Mouse (Mus musculus): ENCODE measurements around the gene Spryd3. TPM values are rescaled to one million over a fixed set of nuclear protein-coding genes. Genes with fewer than 3 reads are reported as not detected.

Spryd3 gene
- 81.1 and 95.9 TPM in 2 replicates for polyA plus RNA-seq (2015; fragmentation: Nextera tagmentation; extraction: Ambion mirVana)

DNA sequence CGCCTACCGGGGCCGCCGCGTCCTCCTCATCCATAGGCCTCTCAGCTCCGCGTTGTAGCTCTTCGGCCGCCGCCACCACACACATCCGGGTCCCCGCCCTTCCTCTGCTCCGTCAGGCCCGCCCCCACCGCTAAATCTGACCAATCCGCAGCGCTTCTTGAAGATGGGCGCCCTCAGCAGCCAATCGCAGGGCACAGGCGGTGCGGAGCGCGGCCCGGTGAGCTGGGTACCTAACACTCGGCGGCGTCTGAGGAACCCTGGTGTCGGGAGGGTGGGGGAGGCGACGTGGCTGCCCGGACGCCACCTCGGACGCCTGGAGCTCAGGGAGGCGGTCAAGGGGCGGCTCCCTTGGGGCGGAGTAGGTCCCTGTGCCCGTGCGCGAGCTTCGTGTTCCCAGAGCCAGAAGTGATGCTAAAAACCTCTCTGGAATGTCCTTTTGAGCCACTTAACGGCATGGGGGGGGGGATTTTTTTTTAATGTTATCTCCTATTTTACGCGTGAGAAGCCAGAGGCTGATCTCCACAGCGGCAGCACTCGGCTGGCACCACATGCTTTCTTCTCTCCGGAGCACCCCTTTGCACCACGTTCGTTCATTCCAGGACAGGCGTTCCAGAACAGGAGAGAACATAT is at the start of gene Spryd3:
Gene Spryd3 (minus strand): TSS at position 106 of the 630 bp plus-strand sequence.
- Histone ChIP-seq H3K4me2 (ENCODE audit: low read length) (peak within 1 kb of the TSS; percentile 76), H3K27me3 (ENCODE audit: control insufficient read depth, insufficient read depth, low read depth, low read length) (no peaks in the 10 kb centered on the region)
- WGBS: under 1% methylated on average over 48 of the region's 50 CpGs

GRCm38 (mm10) chr15:102183076-102183475 is 47.0 kb upstream of the Spryd3 start:
- Histone ChIP-seq H3K4me3 (ENCODE audit: low read depth, low read length) (no peak overlapping the region), H3K9ac (ENCODE audit: low read depth, low read length) (no peak overlapping the region), H3K9me3 (replicated peaks; ENCODE audit: control insufficient read depth, low read length, poor library complexity, severe bottlenecking) (no peaks in the 10 kb centered on the region), H3K27me3 (ENCODE audit: control insufficient read depth, insufficient read depth, low read depth, low read length) (no peaks in the 10 kb centered on the region), H3K4me2 (ENCODE audit: low read length) (no peak overlapping the region), H3K36me3 (ENCODE audit: control insufficient read depth, insufficient read depth, low read length) (no peaks in the 10 kb centered on the region), H3K4me1 (ENCODE audit: control insufficient read depth, insufficient read depth, low read length) (no peaks in the 10 kb centered on the region), H3K27ac (ENCODE audit: low read length) (no peak overlapping the region)
- WGBS: 89% methylated on average over 3 of the region's 3 CpGs
- ATAC-seq: no peak

More for the DNA sequence above, at the start of gene Spryd3:
- Histone ChIP-seq H3K9ac (ENCODE audit: low read depth, low read length) (peak within 1 kb of the TSS; percentile 93), H3K36me3 (ENCODE audit: control insufficient read depth, insufficient read depth, low read length) (0 out of 2 replicates have a peak, but pooled peaks cover 3% of the 10 kb centered on the region), H3K4me1 (ENCODE audit: control insufficient read depth, insufficient read depth, low read length) (peaks cover 13% of the 10 kb centered on the region), H3K4me3 (ENCODE audit: low read depth, low read length) (peak within 1 kb of the TSS; percentile 91), H3K9me3 (replicated peaks; ENCODE audit: control insufficient read depth, low read length, poor library complexity, severe bottlenecking) (no peaks in the 10 kb centered on the region), H3K27ac (ENCODE audit: low read length) (peak within 1 kb of the TSS; percentile 89)
- ATAC-seq: peak; percentile 99

DNA sequence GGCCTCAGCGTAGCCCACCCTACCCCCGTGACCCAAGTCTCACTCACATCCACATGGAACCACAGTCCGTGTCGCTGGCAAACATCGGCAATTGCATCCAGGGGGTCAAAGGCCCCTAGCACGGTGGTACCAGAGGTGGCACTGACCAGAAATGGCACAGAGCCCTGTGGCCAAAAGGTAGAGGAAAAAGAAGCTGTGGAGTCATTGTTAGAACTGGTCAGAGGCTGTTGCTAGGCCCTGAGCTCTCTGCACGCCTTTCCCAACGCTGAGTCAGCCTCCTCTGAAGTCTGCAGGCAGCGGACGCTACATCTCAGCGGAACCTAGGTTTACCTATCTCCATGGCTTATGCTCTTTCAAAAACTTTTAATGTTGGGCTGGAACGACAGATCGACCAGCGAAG is 43.9 kb upstream of the Spryd3 start:
- WGBS: 94% methylated on average over 14 of the region's 14 CpGs
- Histone ChIP-seq H3K27me3 (ENCODE audit: control insufficient read depth, insufficient read depth, low read depth, low read length) (no peaks in the 10 kb centered on the region), H3K4me2 (ENCODE audit: low read length) (no peak overlapping the region)

GRCm38 (mm10) chr15:102179106-102179505 is 43.1 kb upstream of the Spryd3 start:
- H3K27ac ChIP-seq (ENCODE audit: low read length): no peak overlapping the region
- no peak overlapping the region for H3K9ac ChIP-seq (ENCODE audit: low read depth, low read length)
- H3K4me1 ChIP-seq (ENCODE audit: control insufficient read depth, insufficient read depth, low read length): no peaks in the 10 kb centered on the region
- no peak for ATAC-seq
- no peak overlapping the region for H3K4me3 ChIP-seq (ENCODE audit: low read depth, low read length)
- no peak overlapping the region for H3K4me2 ChIP-seq (ENCODE audit: low read length)
- WGBS: 75% methylated on average over 9 of the region's 9 CpGs
- no peaks in the 10 kb centered on the region for H3K27me3 ChIP-seq (ENCODE audit: control insufficient read depth, insufficient read depth, low read depth, low read length)
- no peaks in the 10 kb centered on the region for H3K36me3 ChIP-seq (ENCODE audit: control insufficient read depth, insufficient read depth, low read length)
- H3K9me3 ChIP-seq (replicated peaks; ENCODE audit: control insufficient read depth, low read length, poor library complexity, severe bottlenecking): no peaks in the 10 kb centered on the region

More for the DNA sequence above, 43.9 kb upstream of the Spryd3 start:
- Histone ChIP-seq H3K27ac (ENCODE audit: low read length) (no peak overlapping the region), H3K36me3 (ENCODE audit: control insufficient read depth, insufficient read depth, low read length) (no peaks in the 10 kb centered on the region), H3K4me1 (ENCODE audit: control insufficient read depth, insufficient read depth, low read length) (no peaks in the 10 kb centered on the region), H3K4me3 (ENCODE audit: low read depth, low read length) (no peak overlapping the region), H3K9ac (ENCODE audit: low read depth, low read length) (no peak overlapping the region), H3K9me3 (replicated peaks; ENCODE audit: control insufficient read depth, low read length, poor library complexity, severe bottlenecking) (no peaks in the 10 kb centered on the region)
- ATAC-seq: no peak

DNA sequence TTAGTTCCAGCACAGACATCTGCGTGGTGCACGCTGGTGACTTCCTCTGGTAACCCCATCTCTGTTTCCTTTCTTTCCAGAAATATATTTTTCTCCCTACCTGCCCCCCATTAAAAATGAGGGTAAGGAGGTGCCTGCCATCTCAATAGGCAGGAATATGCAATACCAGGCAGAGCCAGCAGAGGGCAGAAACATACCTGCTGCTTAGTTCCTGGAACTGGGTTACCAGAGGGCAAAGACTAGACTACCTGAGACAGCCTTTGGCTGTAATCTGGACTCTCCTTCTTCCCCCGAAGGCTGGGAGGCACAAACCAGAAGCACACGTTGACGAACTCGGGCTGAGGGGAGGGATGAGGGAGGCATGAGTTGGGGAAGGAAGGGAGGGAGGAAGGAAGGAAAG is 42.2 kb upstream of the Spryd3 start:
- H3K36me3 ChIP-seq (ENCODE audit: control insufficient read depth, insufficient read depth, low read length): no peaks in the 10 kb centered on the region
- no peak overlapping the region for H3K9ac ChIP-seq (ENCODE audit: low read depth, low read length)
- no peak for ATAC-seq
- WGBS: 14% methylated on average over 6 of the region's 6 CpGs
- H3K27me3 ChIP-seq (ENCODE audit: control insufficient read depth, insufficient read depth, low read depth, low read length): no peaks in the 10 kb centered on the region
- no peak overlapping the region for H3K4me3 ChIP-seq (ENCODE audit: low read depth, low read length)
- no peak overlapping the region for H3K4me2 ChIP-seq (ENCODE audit: low read length)
- H3K27ac ChIP-seq (ENCODE audit: low read length): no peak overlapping the region
- H3K9me3 ChIP-seq (replicated peaks; ENCODE audit: control insufficient read depth, low read length, poor library complexity, severe bottlenecking): no peaks in the 10 kb centered on the region
- H3K4me1 ChIP-seq (ENCODE audit: control insufficient read depth, insufficient read depth, low read length): no peaks in the 10 kb centered on the region

GRCm38 (mm10) chr15:102177417-102177816 is 41.4 kb upstream of the Spryd3 start:
- no peak overlapping the region for H3K9ac ChIP-seq (ENCODE audit: low read depth, low read length)
- H3K9me3 ChIP-seq (replicated peaks; ENCODE audit: control insufficient read depth, low read length, poor library complexity, severe bottlenecking): no peaks in the 10 kb centered on the region
- 85% methylated on average over 8 of the region's 8 CpGs for WGBS

GRCm38 (mm10) chr15:102176571-102177316 is 40.7 kb upstream of the Spryd3 start:
- H3K9ac ChIP-seq (ENCODE audit: low read depth, low read length): no peak overlapping the region
- 91% methylated on average over 7 of the region's 7 CpGs for WGBS
- H3K4me1 ChIP-seq (ENCODE audit: control insufficient read depth, insufficient read depth, low read length): no peaks in the 10 kb centered on the region
- no peak overlapping the region for H3K4me3 ChIP-seq (ENCODE audit: low read depth, low read length)
- H3K4me2 ChIP-seq (ENCODE audit: low read length): no peak overlapping the region
- no peak for ATAC-seq
- no peaks in the 10 kb centered on the region for H3K27me3 ChIP-seq (ENCODE audit: control insufficient read depth, insufficient read depth, low read depth, low read length)
- H3K9me3 ChIP-seq (replicated peaks; ENCODE audit: control insufficient read depth, low read length, poor library complexity, severe bottlenecking): no peaks in the 10 kb centered on the region
- no peak overlapping the region for H3K27ac ChIP-seq (ENCODE audit: low read length)
- no peaks in the 10 kb centered on the region for H3K36me3 ChIP-seq (ENCODE audit: control insufficient read depth, insufficient read depth, low read length)

More at GRCm38 (mm10) chr15:102177417-102177816, 41.4 kb upstream of the Spryd3 start:
- Histone ChIP-seq H3K4me3 (ENCODE audit: low read depth, low read length) (no peak overlapping the region), H3K4me2 (ENCODE audit: low read length) (no peak overlapping the region), H3K4me1 (ENCODE audit: control insufficient read depth, insufficient read depth, low read length) (no peaks in the 10 kb centered on the region), H3K27me3 (ENCODE audit: control insufficient read depth, insufficient read depth, low read depth, low read length) (no peaks in the 10 kb centered on the region), H3K36me3 (ENCODE audit: control insufficient read depth, insufficient read depth, low read length) (no peaks in the 10 kb centered on the region), H3K27ac (ENCODE audit: low read length) (no peak overlapping the region)
- no peak for ATAC-seq

DNA sequence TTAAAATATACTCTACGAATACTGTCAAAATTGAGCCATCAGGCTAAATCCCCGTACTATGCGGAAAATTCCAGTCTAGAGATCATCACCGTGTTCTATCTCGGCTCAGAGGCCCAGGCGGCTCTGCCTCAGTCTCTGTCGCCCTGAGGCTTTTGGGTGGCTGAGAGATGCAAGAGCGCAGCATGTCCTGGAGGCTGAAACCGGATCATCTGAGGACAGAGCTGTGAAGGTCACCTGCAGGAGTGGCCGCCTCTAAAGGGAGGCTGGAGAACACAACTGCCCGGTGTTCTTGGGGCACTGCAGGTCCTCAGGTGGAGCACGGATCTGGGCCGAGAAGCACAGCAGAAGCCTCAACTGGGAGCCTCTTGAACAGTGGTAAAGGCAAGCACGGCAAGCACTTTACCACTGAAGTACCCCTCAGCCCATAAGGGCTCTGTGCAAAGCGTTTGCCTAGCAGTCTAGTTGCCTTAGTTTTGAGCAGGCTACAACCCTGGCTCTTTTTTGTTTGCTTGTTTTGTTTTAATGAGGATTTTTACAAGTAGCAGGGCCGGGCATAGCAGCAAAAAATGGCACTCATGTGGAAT is 39.8 kb upstream of the Spryd3 start:
- 90% methylated on average over 16 of the region's 16 CpGs for WGBS
- H3K4me2 ChIP-seq (ENCODE audit: low read length): no peak overlapping the region
- no peak overlapping the region for H3K9ac ChIP-seq (ENCODE audit: low read depth, low read length)
- no peaks in the 10 kb centered on the region for H3K27me3 ChIP-seq (ENCODE audit: control insufficient read depth, insufficient read depth, low read depth, low read length)
- H3K9me3 ChIP-seq (replicated peaks; ENCODE audit: control insufficient read depth, low read length, poor library complexity, severe bottlenecking): no peaks in the 10 kb centered on the region
- no peak overlapping the region for H3K27ac ChIP-seq (ENCODE audit: low read length)
- no peaks in the 10 kb centered on the region for H3K4me1 ChIP-seq (ENCODE audit: control insufficient read depth, insufficient read depth, low read length)
- H3K36me3 ChIP-seq (ENCODE audit: control insufficient read depth, insufficient read depth, low read length): no peaks in the 10 kb centered on the region
- no peak overlapping the region for H3K4me3 ChIP-seq (ENCODE audit: low read depth, low read length)
- no peak for ATAC-seq

DNA sequence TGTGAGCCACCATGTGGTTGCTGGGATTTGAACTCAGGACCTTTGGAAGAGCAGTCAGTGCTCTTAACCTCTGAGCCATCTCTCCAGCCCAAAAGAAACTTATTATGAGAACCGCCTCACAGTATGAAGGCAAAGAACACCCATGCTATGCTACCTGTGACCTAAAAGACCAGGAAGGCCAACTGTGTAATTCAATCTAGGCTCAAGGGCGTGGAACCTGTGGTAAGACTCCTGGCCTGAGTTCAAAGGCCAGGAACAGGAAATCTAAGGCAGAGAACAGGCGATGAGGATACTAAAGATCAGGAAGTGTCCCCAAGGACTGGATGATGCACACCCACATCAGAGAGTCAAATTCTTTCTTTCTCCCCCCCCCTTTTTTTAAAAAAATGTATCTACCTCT is 37.5 kb upstream of the Spryd3 start:
- Histone ChIP-seq H3K4me2 (ENCODE audit: low read length) (no peak overlapping the region), H3K4me3 (ENCODE audit: low read depth, low read length) (no peak overlapping the region), H3K4me1 (ENCODE audit: control insufficient read depth, insufficient read depth, low read length) (no peaks in the 10 kb centered on the region), H3K9me3 (replicated peaks; ENCODE audit: control insufficient read depth, low read length, poor library complexity, severe bottlenecking) (no peaks in the 10 kb centered on the region), H3K9ac (ENCODE audit: low read depth, low read length) (no peak overlapping the region), H3K27ac (ENCODE audit: low read length) (no peak overlapping the region), H3K36me3 (ENCODE audit: control insufficient read depth, insufficient read depth, low read length) (no peaks in the 10 kb centered on the region), H3K27me3 (ENCODE audit: control insufficient read depth, insufficient read depth, low read depth, low read length) (no peaks in the 10 kb centered on the region)
- no peak for ATAC-seq
- 92% methylated on average over 3 of the region's 3 CpGs for WGBS

All from midbrain, embryonic 16.5 days (tissue).